Mouse (Mus musculus): ENCODE measurements around the gene Plxna1. TPM values are rescaled to one million over a fixed set of nuclear protein-coding genes. Genes with fewer than 3 reads are reported as not detected.

Plxna1 gene
- total and polyA plus RNA-seq, 2 experiments from 2014 or later, result 30.6 to 135 TPM

GRCm38 (mm10) chr6:89363107-89363451 is 659 bp upstream of the Plxna1 start:
- peak; percentile 42; the same call in 1 of the 2 replicates for ATAC-seq

GRCm38 (mm10) chr6:89361418-89362280 is 771 bp downstream of the Plxna1 start:
- Histone ChIP-seq H3K36me3 (ENCODE audit: insufficient read depth, low read length) (no peaks in the 10 kb centered on the region), H3K4me1 (ENCODE audit: insufficient read depth, low read length) (peaks cover 25% of the 10 kb centered on the region), H3K9ac (replicated peaks; ENCODE audit: low read length) (peak overlapping the region; percentile 88), H3K27ac (peak overlapping the region; percentile 78), H3K27me3 (ENCODE audit: insufficient read depth, low read length) (no peaks in the 10 kb centered on the region), H3K4me2 (ENCODE audit: low read depth, low read length) (peak overlapping the region; percentile 97), H3K9me3 (ENCODE audit: low read length) (no peaks in the 10 kb centered on the region), H3K4me3 (ENCODE audit: low read length) (peak overlapping the region; percentile 95)
- 2% methylated on average over 65 of the region's 80 CpGs for WGBS
- TF ChIP-seq CTCF (IDR thresholded peaks at IDR 0.05; ENCODE audit: low read depth), result no peak
- DNase-seq (ENCODE audit: low spot score) (peak; percentile 57), ATAC-seq (peak; percentile 35)

More at GRCm38 (mm10) chr6:89363107-89363451, 659 bp upstream of the Plxna1 start:
- 2% methylated on average over 16 of the region's 16 CpGs for WGBS
- Histone ChIP-seq H3K36me3 (ENCODE audit: insufficient read depth, low read length) (no peaks in the 10 kb centered on the region), H3K9ac (replicated peaks; ENCODE audit: low read length) (peak overlapping the region; percentile 88), H3K4me3 (ENCODE audit: low read length) (peak overlapping the region; percentile 95), H3K27me3 (ENCODE audit: insufficient read depth, low read length) (no peaks in the 10 kb centered on the region), H3K27ac (0 out of 2 replicates have a peak overlapping the region, but pooled peaks have one; percentile 7), H3K4me2 (ENCODE audit: low read depth, low read length) (peak overlapping the region; percentile 97), H3K9me3 (ENCODE audit: low read length) (no peaks in the 10 kb centered on the region), H3K4me1 (ENCODE audit: insufficient read depth, low read length) (peaks cover 25% of the 10 kb centered on the region)
- no peak for TF ChIP-seq CTCF (IDR thresholded peaks at IDR 0.05; ENCODE audit: low read depth)
- DNase-seq (ENCODE audit: low spot score), result no peak

DNA sequence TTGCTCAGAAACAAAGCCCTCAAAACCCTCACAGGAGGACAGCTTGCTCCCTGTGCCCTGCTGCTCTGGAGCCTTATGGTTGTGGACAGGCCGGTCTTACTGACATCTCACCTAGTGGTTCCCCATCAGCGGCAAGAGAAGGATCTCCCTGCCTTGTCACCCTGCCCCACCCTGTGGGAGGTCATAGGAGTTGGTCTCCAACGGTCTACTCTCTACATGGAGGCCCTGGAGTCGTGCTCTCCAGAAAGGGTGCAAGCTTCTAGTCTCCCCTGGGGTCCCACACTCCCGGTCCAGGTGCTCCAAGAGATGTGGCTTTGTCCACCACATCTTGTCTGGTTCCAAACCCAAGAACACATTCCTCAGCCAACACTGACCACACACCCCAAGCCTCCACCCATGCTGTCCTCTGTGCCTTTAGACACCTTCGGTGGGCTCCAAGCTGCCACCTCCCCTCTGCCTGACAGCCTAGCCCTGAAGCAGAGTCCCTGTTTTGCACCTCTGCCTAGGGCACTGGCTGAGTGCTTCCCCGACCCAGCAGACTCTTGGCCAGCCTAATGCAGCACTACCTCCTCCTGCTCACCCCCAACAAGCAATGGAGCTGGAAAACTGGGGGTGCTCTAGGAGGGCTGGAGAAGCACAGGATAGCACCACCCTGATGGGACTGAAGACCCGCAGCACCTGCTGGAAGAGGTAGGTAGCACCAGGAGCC is 1.6 kb downstream of the Plxna1 start:
- peak; percentile 16 for ATAC-seq
- H3K36me3 ChIP-seq (ENCODE audit: insufficient read depth, low read length), result no peaks in the 10 kb centered on the region
- no peaks in the 10 kb centered on the region for H3K9me3 ChIP-seq (ENCODE audit: low read length)
- WGBS, result 41% methylated on average over 8 of the region's 8 CpGs
- peak overlapping the region; percentile 95 for H3K4me3 ChIP-seq (ENCODE audit: low read length)
- H3K9ac ChIP-seq (replicated peaks; ENCODE audit: low read length), result peak overlapping the region; percentile 88
- peak; percentile 28 for DNase-seq (ENCODE audit: low spot score)
- peaks cover 25% of the 10 kb centered on the region for H3K4me1 ChIP-seq (ENCODE audit: insufficient read depth, low read length)
- peak overlapping the region; percentile 97 for H3K4me2 ChIP-seq (ENCODE audit: low read depth, low read length)
- H3K27me3 ChIP-seq (ENCODE audit: insufficient read depth, low read length), result no peaks in the 10 kb centered on the region
- H3K27ac ChIP-seq, result peak overlapping the region; percentile 78; the same call in 1 of the 2 replicates
- TF ChIP-seq CTCF (IDR thresholded peaks at IDR 0.05; ENCODE audit: low read depth), result peak; percentile 29

DNA sequence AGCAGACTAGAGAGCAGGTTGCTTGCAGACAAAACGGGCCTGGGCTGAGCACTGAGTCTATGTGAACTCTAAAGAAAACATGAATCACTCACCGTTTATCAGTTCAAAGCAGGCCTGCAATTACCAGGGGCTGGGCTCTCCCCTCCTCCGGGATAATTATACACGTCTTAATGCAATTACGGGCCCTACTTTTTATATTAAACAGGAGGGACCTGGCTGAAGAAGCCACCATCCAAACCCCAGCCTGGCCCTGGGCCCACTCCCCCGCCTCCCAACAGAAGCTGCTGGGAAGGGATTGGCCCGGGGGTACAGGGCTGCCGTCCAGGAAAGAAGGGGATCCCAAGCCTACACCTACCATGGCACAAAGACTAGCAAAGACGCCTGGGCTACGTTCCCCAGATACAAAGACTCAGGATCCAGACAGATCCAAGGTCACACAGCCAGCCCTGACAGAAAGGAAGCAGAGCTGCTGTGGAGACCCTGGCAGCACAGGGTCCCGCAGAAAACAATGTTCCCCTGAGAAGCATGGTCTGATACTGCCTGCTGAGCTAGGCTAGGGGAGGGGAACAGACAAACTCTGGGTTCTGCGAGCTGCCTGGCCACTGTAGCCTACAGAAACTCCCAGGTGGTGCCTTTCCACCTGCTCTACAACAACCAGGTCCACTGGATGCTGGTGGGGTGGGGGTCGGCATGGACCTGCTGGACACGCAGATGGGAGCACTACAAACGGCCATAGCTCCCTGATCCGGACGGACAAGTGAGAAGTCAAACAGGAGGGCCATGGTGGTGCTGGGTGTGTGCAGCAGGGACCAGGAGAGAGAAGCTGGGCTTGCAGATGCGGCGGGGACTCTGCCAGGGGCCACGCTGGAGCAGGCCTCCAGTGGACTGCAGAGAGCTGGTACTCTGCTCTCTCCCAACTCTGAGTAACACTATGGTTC is 2.4 kb downstream of the Plxna1 start:
- Histone ChIP-seq H3K9me3 (ENCODE audit: low read length) (no peaks in the 10 kb centered on the region), H3K9ac (replicated peaks; ENCODE audit: low read length) (peak overlapping the region; percentile 88), H3K4me3 (ENCODE audit: low read length) (peak overlapping the region; percentile 95), H3K36me3 (ENCODE audit: insufficient read depth, low read length) (no peaks in the 10 kb centered on the region), H3K27me3 (ENCODE audit: insufficient read depth, low read length) (no peaks in the 10 kb centered on the region), H3K4me2 (ENCODE audit: low read depth, low read length) (peak overlapping the region; percentile 97), H3K4me1 (ENCODE audit: insufficient read depth, low read length) (peaks cover 25% of the 10 kb centered on the region), H3K27ac (no peak overlapping the region; the same call in 1 of the 2 replicates)
- DNase-seq (ENCODE audit: low spot score) (no peak), ATAC-seq (no peak)
- no peak for TF ChIP-seq CTCF (IDR thresholded peaks at IDR 0.05; ENCODE audit: low read depth)
- WGBS, result 32% methylated on average over 20 of the region's 20 CpGs

GRCm38 (mm10) chr6:89359192-89359591 is 3.2 kb downstream of the Plxna1 start:
- Histone ChIP-seq H3K27ac (no peak overlapping the region), H3K9me3 (ENCODE audit: low read length) (no peaks in the 10 kb centered on the region), H3K4me2 (ENCODE audit: low read depth, low read length) (peak overlapping the region; percentile 97), H3K27me3 (ENCODE audit: insufficient read depth, low read length) (no peaks in the 10 kb centered on the region), H3K4me1 (ENCODE audit: insufficient read depth, low read length) (peaks cover 25% of the 10 kb centered on the region), H3K36me3 (ENCODE audit: insufficient read depth, low read length) (peaks cover 6% of the 10 kb centered on the region; the same call in 1 of the 2 replicates), H3K9ac (replicated peaks; ENCODE audit: low read length) (0 out of 2 replicates have a peak overlapping the region, but pooled peaks have one; percentile 88), H3K4me3 (ENCODE audit: low read length) (no peak overlapping the region)
- no peak for TF ChIP-seq CTCF (IDR thresholded peaks at IDR 0.05; ENCODE audit: low read depth)
- WGBS, result 77% methylated on average over 3 of the region's 3 CpGs
- DNase-seq (ENCODE audit: low spot score) (no peak), ATAC-seq (no peak)

GRCm38 (mm10) chr6:89355661-89356060 is 6.8 kb downstream of the Plxna1 start:
- no peak for DNase-seq (ENCODE audit: low spot score)
- WGBS, result 31% methylated on average over 7 of the region's 7 CpGs
- Histone ChIP-seq H3K4me3 (ENCODE audit: low read length) (no peak overlapping the region), H3K4me1 (ENCODE audit: insufficient read depth, low read length) (peaks cover 21% of the 10 kb centered on the region), H3K9me3 (ENCODE audit: low read length) (no peaks in the 10 kb centered on the region), H3K9ac (replicated peaks; ENCODE audit: low read length) (no peak overlapping the region), H3K36me3 (ENCODE audit: insufficient read depth, low read length) (peaks cover 6% of the 10 kb centered on the region; the same call in 1 of the 2 replicates), H3K27ac (no peak overlapping the region), H3K4me2 (ENCODE audit: low read depth, low read length) (no peak overlapping the region), H3K27me3 (ENCODE audit: insufficient read depth, low read length) (no peaks in the 10 kb centered on the region)
- no peak for TF ChIP-seq CTCF (IDR thresholded peaks at IDR 0.05; ENCODE audit: low read depth)
- no peak for ATAC-seq
